Mouse (Mus musculus): ENCODE data around the gene C1qtnf3.

The C1qtnf3 gene

DNA sequence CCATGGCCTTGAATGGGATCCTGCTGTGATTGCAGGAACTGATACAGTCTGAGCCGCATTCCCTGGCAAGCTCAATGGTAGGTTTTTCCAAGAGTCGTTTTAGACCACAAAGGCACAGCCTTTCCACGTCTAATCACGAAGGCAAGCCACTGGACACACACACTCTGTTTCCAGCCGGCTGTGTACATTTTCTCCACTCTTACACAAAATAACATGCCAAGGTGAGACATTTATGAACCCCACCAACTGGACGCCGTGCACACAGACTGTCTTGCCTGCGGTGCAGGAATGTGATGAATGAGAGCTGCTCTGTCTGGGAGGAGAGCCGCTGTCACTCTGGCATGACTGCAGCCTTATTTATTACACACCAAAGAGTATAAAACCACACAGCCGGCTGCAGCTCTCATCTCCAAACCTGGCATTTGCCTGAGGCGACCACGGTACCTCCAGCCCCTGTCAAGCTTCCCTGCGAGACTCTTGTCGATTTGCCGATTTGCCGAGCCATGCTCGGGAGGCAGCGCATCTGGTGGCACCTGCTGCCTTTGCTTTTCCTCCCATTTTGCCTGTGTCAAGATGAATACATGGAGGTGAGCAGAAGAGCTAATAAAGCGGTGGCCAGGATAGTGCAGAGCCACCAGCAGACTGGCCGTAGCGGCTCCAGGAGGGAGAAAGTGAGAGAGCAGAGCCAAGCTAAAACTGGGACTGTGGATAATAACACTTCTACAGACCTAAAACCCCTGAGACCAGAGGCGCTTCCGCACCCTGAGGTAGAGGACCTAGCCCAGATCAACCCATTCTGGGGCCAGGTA, at the start of gene C1qtnf3:
Gene C1qtnf3 (plus strand): TSS at position 382 of the 809 bp plus-strand sequence.
- DNase-seq (ENCODE audit: low spot score) = no peak

DNA sequence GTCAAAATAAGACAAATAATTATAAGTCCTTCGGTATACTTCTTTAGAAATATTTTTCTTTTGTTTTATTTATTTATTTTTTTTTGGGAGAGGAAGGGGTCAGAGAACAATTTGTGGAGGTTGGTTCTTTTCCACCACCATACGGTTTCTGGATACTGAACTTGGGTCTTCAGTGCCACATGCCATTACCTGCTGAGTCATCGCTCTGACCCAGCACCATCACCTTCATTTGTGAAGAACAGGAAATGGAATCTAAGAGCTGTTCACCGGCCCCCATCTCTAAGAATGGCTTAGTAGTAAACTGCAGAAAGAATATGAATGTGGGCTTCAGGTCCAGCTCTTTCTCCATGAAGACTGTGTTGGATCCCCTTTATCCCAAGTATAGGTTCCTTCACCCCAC, 49.8 kb upstream of the C1qtnf3 start:
- DNase-seq (ENCODE audit: low spot score) = no peak

DNA sequence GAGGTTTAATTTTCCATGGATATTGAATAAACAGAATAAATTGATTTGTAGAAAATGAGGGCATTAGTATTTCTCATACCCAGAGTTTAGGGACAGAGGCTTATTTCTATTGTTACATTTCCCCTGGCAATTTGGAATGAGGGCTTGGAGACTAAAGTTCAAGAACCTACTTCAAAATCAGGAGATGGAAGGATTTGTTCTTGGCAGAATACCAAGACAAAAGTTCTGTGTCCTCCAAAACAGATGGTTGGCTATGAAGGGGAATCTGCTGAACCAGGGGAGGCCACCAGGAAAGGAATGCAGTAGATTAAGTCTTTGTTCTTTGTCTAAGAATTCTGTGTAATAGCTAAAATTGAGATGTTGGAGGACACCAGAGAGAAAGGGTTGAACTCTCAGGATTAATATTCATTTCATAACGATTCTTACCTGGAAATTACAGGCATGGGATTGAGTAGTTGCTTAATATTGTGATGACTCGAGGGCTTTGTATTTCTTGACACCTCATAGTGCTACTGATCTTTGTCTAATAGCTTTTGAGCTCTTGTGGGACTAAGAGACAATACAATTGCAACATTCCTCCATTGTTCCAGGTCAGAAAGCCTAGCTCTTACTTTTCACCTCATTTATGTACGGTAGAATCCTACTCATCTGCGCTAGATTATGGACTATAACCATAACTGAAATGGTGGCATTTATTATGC, 35.4 kb upstream of the C1qtnf3 start:
- no peak for DNase-seq (ENCODE audit: low spot score)

DNA sequence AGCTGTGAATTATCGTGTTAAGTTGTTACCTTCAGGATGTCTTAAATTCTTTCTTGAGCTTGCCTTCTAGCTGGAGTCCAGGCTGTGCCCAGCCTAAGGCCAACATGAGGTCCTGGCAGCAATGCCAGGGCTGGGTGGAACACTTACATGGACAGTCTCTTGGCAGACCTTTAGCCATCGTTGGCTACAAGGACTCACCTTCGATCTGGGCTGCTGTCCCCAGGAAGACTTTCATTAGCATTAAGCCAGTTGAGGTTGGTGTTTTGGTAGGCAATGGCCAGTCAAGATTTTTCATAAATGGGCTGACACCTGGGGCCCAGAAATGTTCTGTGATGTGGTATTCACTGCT, 34.8 kb upstream of the C1qtnf3 start:
- no peak for DNase-seq (ENCODE audit: low spot score)

DNA sequence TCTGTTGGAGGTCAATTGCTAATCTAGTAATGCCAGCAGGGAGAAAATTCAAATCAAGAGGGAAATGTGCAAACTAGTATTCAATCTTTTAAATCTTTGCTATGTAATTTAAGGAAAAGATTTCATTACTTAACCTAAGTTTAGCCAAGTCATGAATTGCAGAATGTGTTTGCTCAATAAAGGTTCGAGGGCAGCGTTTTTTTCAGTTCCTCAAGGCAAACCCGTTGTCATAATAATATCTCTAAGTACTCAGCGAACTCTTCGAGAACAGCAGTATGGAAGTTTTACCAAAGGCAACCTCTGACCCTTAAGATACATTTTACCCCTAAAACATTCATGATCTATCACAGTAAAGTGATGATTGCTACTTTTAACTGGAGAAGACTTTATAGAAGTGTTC, 31.9 kb upstream of the C1qtnf3 start:
- no peak for DNase-seq (ENCODE audit: low spot score)

DNA sequence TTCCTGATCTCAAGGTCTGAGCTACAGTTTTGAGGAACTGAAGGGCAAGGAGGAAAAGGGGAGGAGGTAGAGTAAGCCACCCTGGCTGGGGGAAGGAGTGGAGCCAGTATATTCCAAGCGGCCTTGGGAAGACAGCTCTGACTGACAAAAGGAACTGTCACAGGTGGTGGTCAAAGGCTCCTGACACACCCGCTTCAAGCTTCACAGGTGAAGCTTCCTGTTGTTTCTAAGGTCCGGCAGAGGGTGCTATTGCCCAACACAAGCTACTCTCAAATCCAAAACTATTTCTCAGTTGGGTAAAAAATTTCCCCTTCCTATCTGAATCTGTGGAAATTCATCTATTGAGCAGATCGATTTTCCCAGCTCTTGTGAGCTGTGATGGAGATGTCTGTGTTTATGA, 31.1 kb upstream of the C1qtnf3 start:
- no peak for DNase-seq (ENCODE audit: low spot score)

DNA sequence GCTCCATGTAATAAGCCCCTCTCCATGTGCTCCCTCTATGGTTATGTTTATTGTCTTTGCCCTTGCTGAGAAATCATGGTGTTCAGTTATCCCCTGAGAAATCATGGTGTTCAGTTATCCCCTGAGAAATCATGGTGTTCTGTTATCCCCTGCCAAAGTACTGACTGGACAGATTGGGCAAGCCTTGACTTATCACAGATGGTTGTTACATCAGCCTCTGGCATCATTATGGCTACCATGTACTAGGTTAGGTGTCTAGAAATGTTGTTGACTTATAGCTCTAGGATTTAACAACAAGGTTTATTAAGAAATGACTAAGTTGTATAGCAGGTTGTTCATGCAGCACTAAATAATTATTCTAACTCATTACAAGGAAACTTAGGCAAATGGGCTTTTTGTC, 30.1 kb upstream of the C1qtnf3 start:
- no peak for DNase-seq (ENCODE audit: low spot score)

DNA sequence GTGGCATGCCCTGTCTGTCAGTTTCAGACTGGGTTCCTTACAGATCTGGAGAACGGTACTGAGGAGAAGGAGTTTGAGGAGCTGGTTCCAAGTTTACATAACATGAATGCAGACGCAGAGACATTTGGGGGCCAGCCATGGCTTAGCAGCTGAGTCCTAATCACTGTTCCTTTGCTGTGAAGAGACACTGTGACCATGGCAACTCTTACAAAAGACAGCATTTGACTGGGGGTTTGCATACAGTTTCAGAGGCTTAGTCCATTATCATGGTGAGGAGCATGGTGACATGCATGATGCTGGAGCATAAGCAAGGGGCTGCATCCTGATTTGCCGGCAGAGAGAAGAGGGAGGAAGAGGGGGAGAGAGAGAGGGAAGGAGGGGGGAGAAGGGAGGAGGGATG, 29.6 kb upstream of the C1qtnf3 start:
- DNase-seq (ENCODE audit: low spot score) = no peak

DNA sequence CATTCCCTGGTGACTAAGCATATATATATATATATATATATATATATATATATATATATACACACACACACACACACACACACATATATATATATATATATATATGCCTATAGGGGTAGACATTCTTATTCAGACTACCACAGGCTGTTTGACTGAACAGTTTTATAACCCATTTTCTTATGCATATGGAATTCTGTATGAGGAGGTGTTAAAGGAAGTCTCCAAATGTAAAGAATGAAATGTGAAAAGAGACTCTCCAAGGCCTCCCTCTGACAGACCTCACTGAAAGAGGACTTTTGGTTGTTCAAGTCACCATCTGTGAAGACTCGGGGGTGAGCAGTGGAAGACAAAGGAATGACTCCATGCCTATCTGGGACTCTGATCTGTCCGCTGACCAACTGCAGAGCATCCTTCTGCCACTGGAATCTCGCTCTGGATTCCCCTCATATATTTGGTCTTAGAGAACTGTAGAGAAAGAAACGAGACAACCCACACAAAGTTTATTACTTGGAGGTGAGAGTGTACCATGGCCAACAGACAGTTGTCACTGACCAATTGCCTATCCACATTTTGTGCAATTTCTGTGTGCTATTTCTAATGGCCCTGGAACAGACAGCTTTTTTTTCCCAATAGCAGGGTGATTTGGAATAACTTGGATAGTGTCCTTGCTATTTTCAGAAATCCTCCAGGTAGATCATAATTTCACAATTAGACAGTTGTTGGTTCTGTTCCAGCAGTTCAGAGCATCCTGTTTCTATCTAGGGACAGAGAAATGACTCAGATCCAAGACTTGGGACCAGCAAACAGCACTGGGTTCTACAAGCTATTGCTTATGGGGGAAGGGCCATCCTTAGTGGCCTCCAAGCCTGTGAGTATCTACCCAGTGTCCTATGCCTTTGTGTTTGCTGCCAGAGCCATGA, 28.8 kb upstream of the C1qtnf3 start:
- DNase-seq (ENCODE audit: low spot score) = no peak

DNA sequence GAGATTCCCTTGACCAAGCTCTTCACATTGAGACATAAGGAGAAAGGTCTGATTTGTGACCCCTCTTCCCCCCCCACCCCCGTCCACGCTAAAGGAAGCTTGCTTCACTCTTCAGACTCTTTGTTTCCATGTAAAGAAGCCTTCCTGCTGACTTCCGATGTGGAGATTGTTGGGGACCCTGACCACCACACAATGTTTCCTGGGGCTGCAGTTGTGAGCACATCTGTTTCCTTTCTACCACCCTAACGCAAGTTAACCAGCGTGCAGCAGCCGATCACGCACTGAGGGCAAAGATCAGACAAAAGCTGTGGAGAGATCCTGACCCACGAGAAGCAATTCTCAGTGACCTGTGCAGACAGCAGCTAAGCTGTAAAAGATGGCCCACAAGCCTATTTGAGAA, 24.8 kb upstream of the C1qtnf3 start:
- no peak for DNase-seq (ENCODE audit: low spot score)

DNA sequence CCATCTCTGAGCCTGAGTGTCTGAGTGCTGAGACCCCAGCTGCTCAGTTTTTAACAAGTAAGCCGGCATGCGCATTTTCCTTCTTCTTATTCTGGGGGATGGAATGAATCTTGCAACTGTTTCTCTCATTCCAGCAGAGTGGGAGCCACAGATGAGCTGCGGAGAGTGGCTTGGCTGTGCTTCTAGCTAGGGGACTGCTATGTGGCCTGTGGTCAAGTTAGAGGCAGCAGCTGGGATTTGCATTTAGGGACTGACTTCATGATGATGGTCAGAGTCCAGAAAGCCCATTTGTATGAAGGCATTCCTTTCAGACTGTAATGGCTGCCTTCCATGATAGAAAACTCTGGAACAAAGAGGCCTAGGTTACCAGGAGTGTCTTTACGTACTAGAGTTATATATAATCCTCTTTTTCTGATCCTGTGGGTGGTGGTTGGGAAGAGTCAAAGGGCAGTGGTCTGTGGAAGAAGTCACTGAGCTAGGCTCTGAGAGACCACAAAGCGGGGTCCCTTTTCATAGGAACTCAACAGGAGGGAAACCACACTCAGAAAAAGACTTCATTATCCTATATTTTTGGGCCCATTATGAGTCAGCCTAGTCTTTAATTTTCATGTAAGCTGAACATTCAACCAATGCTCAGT, 23.4 kb upstream of the C1qtnf3 start:
- DNase-seq (ENCODE audit: low spot score) = no peak

DNA sequence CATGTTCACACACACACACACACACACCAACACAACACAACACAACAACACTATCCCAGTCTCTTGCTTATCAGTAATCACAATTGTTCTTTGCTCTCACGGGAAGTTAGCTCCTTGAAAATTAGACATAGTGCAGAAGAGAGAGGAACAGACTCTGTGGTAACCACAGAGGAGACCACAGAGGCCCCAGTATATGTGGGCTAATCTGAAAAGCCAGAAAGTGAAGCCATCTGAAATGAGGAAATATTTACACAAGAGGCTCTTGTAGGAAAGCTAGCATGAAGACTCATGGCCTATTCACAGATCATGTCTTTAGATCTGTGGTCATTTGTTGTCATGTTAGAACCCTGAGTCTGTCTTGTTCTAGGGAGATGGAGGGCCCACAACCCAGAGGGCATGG, 18.2 kb upstream of the C1qtnf3 start:
- no peak for DNase-seq (ENCODE audit: low spot score)

DNA sequence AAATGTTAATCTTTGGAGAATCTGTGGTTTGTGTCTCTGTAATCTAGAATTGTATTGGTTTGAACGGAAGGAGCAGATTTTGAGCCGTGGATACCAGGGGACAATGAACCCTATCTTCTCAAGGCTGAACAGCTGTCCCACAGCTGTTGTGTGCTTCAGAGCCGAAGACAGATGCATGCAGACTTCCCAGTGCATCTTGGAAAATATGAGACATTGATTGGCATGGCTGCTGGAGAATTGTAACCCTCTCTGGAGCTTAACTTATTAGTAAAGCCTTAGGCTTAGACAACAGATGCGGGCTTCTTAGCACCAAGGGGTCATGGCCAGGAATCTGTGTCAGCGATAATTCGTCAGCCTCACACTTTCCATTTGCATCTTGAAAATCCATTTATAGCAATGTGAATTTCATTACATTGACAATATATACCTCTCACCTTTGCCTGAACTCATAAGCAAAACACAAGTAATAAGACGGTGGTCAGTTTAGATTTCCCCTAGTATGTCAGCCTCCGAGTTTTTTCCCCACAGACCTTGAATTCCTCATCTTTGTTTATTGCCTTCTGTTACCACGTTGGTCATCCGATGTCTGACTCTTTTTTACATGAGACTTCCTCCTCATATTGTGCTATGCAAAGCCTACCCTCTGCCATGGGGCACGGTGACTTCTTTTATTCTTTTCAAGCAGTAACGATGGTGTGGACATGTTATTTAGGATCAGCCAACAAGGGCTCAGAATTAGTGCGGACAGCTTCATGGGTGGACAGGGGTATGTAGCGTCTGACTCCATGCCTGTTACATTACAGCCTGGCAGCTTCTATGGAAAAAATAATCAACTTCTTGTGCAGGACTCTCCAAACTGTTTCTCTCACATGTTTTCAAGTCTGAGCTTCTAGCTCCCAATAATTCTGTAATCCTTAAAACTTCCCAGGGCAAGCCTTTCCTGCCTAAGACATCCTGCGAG, 11.7 kb upstream of the C1qtnf3 start:
- DNase-seq (ENCODE audit: low spot score) = no peak

DNA sequence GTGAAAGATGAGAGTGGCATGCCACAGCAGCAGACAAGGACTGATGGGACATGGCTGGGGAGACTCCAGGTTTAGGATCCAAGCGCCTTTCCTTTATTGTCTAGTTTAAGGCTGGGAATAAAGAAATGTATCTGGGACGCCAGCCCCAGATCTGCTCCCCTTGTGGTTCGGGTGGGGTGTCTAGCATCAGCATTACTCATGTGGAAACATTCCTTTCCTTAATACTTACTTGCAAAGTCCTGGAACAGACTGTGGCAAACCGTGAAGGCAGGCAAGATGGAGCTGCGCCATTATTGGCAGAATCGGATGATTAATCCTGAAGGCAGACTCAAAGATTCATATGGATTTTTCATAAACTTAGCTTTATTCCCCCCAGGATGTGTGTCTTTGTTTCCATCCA, 10.2 kb upstream of the C1qtnf3 start:
- no peak for DNase-seq (ENCODE audit: low spot score)

DNA sequence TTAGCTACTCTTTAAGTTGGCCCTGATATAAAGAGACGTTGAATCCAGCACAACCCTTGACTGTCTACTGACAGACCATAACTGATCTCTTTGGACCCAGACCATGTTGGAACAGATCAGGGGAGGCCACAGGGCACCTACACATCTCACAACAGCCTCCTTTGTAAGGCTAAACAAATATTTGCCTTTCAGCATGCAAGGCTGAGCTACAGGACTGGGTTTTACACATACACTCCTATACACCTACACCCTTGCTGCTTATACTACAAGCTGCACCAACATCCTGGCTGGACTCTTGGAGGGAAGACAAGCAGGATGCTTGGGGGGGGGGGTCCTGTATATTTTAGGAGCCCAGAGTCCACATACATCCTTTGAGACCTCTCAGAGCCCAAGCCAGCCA, 4.3 kb upstream of the C1qtnf3 start:
- no peak for DNase-seq (ENCODE audit: low spot score)

DNA sequence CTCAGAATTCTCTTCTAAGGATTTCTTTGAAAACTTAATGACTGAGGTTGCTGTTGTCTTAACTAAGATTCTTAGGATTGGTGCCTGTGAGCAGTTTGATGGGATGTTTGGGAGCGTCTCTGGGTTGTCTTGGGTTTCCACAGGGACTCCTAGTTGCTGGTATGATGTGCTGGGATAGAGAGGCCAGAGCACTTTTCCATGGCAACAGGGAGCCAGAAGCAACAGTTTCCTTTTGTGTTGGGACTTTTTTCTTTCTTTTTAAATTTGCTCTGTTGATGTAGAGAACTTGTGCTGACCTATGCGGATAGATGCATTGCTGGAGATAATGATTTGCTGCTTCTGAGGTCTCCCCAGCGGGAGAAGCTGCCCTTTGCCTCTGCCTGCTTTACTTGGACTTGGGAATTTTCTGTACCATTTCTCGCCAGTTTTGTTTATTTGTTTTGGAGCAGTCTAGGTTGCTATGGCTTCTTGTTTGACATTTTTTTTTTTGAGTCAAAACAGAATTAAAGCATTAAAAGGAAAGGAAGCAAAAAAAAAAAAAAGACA, 701 bp downstream of the C1qtnf3 start:
- DNase-seq (ENCODE audit: low spot score) = no peak

DNA sequence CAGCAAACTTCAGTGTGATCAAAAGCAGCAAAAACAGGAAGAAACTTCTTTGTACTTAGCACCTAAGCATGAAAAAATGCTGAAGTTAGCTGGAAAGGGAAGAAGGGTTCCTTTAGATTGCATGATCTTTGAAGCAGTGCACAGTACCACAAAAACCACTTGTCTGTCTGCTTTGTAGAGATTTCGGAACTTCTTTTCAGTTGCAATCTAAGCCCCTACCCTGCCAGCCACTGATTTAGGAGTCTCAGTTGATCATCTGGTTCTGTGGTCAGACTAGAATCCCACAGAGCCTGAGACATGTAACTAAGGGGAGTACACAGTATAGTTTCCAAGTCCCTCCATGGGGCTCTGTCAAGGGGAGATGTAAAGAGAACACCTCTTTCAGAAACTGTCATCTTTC, 1.3 kb downstream of the C1qtnf3 start:
- DNase-seq (ENCODE audit: low spot score) = no peak

DNA sequence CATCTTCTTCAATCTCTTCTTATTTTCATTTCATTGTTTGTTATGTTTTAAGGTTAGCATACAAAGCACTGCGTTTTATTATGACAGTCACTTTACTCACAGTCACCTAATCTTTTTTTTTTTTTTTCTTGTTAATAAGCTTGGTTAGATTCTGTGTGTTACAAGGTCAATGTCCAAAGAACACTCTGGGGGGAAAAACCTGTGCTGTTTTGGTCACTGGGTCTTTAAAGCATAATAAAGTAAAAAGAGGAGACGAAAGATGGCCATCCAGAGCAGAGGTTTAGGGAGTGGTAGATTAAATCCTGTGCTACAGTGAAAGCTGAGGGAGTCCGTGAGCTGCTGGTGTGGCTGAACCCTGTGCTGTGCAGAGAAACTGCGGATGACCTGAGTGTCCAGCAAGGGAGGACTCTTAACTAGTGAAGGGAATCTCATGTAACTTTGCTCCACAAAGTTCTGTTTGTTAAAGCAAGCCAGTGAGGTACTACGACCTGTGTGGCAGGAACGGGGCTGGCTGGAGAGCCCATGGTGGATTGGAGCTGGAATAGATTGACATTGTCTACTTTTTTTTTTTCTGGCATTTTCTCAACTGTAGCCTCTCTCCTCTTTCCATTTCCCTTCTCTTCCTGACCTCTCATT, 2.4 kb downstream of the C1qtnf3 start:
- DNase-seq (ENCODE audit: low spot score) = no peak

DNA sequence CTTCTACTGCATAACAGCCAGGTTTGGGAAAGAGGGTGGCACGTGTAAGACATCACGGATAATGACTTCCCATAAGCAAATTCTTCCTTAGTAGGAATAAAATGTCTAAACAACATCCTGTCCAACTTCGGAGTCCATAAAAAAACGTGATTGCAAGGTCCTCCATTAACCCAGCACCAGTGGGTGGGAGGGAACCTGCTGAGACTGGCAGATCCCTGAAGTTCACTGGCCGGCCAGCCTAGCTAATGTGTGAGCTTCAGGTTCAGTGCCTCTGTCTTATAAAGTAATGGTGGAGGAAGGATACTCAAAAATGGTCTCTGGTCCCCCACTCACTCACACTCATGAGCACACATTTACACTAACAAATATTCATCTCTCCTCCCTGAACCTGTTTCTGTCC, 3.0 kb downstream of the C1qtnf3 start:
- no peak for DNase-seq (ENCODE audit: low spot score)

DNA sequence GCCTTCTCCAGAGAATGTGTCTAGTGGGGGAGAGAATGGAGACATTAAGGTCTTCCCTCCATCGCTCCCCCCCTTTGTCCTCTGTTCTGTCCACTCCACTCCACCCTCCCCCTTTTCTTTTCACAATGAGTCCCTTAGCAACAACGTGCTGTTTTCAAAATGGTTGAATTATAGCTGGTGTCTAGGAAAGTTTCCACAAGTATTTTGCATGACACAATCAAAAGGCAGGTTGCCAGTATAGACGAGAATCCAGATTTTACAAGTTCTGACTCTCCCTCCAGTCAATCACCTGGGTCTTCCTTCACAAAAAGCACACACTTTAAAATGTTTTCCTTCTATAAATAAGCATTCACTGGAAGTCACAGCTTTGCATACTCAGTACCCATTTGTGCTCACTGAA, 4.6 kb downstream of the C1qtnf3 start:
- DNase-seq (ENCODE audit: low spot score) = no peak

Data from urinary bladder, postnatal 10 days (tissue).